Mouse (Mus musculus): ENCODE measurements around the gene Akap6.

Akap6 gene

GRCm38 (mm10) chr12:52896785-52897184 lies 197.6 kb downstream of the Akap6 start:
- no peak for DNase-seq (ENCODE audit: extremely low read depth, low read depth, low spot score)

DNA sequence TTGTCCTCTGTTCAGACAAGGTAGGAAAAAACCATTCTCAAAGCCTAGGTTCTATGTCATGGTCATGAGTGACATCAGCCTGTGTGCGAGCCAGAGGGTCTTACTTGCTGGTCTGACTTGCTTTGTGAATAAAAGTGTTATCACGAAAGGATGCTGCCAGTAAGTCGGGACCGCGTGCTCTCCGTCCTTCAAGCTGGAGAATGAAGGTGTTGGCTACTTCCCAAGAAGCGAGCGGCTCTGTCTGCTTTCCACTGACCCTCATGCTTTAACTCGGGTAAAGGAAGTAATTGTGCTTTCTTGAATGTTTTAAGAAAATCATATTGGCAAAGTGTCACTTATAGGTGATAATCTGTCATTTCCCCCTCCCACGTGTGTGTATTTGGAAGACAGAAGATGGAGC lies 198.9 kb downstream of the Akap6 start:
- DNase-seq (ENCODE audit: extremely low read depth, low read depth, low spot score): no peak

DNA sequence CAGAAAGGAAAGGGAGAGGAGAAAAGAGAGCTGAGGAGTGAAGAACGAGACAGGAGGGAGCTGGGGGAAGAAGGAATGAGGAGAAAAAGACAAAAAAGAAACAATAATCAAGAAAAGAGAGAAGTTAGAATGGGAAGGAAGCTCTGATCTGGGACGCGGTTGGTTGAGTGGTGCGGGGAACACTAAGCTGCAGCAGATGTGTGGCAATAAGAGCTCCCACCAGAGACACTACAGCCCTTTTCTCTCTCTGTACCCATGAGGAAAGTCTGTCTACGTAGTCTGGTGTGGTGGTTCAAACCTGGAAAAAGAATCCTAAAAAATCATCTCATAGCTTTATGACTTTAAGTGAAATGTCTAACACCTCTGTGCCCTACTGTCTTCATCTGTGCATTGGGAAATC lies 204.9 kb downstream of the Akap6 start:
- no peak for DNase-seq (ENCODE audit: extremely low read depth, low read depth, low spot score)

DNA sequence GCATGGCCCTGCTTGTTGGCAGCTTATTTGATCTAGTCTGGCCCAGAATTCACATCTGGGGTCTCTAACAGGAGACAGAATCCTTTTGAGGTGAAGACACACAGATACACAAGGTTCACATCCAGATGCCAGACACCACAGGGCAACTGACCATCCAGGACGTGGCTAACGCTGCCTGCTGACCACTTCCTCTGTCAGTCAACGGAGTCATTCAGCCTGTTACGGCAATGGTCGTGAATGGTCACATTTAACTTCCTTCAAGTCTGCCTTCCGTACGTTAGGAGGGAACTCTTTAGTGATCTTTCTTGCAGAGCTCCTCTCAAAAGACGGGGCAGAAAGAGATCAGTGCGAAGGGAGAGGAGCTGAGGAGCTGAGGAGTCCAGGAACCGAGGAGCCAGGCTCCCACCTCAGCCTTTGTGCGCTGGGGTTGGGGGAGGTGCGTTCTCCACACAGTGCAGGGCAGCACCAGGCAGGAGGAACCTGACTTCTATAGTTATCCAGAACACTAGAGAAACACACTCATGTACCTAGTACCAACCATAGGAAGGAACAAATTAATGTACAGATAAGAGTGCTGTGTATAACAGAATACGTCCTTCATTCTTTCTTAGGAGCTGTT lies 209.4 kb downstream of the Akap6 start:
- no peak for DNase-seq (ENCODE audit: extremely low read depth, low read depth, low spot score)

GRCm38 (mm10) chr12:52910345-52910744 lies 211.2 kb downstream of the Akap6 start:
- DNase-seq (ENCODE audit: extremely low read depth, low read depth, low spot score): no peak

DNA sequence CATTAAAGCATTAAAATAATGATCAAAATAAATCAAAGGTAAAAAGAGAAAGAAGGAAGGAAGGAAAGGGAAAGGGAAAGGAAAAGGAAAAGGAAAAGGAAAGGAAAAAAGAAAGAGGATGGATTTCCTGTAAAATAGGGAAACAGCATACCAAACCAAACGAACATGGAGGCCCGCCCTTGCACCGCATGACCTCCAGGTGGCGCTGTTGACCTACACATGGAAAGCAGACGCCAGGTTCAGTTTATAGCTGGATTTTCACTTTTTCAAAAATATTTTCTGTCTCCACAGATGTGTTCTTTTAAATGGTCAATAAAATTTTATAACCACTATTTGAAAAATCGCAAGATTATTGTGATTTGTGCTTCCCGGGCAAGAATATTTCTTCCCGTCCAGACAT lies 211.6 kb downstream of the Akap6 start:
- no peak for DNase-seq (ENCODE audit: extremely low read depth, low read depth, low spot score)

DNA sequence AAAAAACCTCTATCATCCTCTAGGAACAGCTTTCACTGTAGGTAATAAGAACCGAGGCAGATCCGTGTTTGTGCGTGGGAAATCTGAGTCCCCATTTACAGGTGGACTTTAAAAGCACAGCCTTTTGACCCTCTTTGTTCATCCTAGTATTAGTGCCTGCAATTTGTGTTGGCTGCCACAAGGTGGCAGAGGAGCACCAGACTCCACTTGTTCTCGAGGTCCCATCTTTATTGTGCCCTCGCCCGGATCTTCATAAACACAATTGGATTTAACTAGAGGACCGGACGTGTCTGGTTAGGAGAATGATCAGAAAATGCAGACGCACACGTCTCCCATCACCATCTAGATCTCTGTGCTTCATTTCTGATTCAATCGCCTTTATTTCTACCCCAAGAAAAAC lies 219.8 kb downstream of the Akap6 start:
- no peak for DNase-seq (ENCODE audit: extremely low read depth, low read depth, low spot score)

DNA sequence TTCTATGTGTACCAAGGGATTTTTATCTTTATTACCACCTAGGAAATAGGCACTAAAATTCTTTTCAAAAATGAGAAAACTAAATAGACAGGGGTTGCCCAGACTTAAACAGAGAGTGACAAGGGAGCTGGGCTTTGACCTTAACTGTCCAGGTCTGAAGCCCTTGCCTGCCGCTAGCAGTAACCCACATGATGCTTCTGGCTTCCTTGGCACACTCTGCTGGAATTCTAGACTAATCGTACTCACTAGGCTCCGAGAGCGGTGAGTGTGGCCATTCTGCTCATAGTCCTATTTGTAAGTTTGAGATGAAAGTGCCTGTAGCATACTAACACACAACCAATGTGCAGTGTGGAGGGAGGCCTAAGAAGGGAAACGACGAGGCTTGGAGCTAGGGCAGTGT lies 223.3 kb downstream of the Akap6 start:
- DNase-seq (ENCODE audit: extremely low read depth, low read depth, low spot score): no peak

- no peak for DNase-seq (ENCODE audit: extremely low read depth, low read depth, low spot score)
These were observed 226.3 kb downstream of the Akap6 start for GRCm38 (mm10) chr12:52925448-52925847.

GRCm38 (mm10) chr12:52933832-52934231 lies 234.6 kb downstream of the Akap6 start:
- no peak for DNase-seq (ENCODE audit: extremely low read depth, low read depth, low spot score)

GRCm38 (mm10) chr12:52934989-52935388 lies 235.8 kb downstream of the Akap6 start:
- no peak for DNase-seq (ENCODE audit: extremely low read depth, low read depth, low spot score)

DNA sequence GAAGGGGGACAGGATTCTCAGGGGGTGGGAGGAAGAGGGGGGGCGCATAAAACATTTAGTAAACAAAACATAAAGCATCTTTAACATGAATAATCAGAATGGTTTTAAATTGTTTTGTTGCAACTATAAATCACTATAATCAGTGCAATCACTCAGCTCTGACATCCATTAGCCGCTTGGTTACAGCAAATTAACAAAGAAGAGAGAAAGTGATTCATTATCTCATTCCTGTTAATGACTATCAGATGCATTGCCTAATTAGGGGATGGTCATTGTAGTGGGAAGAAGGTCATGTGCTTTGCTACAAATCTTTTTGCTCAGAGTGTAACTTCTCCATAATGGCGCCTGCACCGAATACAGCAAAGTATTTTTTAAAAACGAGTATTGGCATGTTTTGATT lies 239.6 kb downstream of the Akap6 start:
- DNase-seq (ENCODE audit: extremely low read depth, low read depth, low spot score): no peak

DNA sequence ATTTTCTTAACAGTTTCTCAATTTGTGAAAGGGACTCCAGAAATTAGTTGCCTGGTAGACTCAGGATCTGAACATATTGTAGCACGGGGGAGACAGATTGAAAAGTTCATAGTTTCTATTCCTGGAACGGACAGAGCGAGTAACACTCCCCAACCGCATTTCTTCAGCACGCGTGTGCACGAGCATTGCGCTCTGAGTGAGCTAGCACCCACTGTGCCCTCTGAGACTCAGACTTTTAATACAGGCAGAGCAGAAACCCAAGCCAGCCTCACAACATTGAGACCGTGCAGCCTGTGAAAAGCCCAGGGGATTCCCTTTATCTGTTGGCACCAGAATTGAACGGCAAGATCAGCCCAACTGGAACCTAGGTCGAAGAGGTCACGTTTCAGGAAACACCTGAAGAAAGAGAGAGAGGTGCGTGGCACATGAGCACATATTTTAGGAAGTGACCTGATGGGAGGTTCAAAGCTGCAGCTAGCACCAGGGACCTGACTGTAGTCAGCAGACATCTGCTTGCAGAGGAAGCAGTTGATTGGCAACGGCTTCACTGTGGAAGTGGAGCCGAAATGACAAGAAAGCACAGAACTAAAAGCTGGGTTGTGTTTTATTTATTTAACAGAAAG lies 240.3 kb downstream of the Akap6 start:
- no peak for DNase-seq (ENCODE audit: extremely low read depth, low read depth, low spot score)

GRCm38 (mm10) chr12:52941941-52942340 lies 242.8 kb downstream of the Akap6 start:
- no peak for DNase-seq (ENCODE audit: extremely low read depth, low read depth, low spot score)

GRCm38 (mm10) chr12:52944274-52944673 lies 245.1 kb downstream of the Akap6 start:
- DNase-seq (ENCODE audit: extremely low read depth, low read depth, low spot score): no peak

DNA sequence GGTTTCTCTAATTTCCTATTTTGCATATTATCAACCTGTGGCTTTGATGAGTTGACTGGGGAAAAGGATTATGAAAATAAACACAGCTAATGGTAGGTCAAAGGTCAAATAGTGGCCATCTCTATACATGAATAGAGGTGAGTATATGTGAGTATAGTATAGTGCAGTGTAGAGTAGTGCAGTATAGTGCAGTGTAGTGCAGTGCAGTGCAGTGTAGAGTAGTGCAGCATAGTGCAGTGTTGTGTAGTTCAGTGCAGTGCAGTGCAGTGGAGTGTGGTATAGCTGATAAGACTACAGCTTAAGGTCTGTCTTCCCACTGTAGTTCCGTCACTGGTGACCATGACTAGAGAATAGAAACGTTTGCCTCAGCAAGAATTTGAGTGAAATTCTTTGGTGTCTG lies 245.8 kb downstream of the Akap6 start:
- DNase-seq (ENCODE audit: extremely low read depth, low read depth, low spot score): no peak

- no peak for DNase-seq (ENCODE audit: extremely low read depth, low read depth, low spot score)
These were observed 251.5 kb downstream of the Akap6 start for GRCm38 (mm10) chr12:52950660-52951059.

DNA sequence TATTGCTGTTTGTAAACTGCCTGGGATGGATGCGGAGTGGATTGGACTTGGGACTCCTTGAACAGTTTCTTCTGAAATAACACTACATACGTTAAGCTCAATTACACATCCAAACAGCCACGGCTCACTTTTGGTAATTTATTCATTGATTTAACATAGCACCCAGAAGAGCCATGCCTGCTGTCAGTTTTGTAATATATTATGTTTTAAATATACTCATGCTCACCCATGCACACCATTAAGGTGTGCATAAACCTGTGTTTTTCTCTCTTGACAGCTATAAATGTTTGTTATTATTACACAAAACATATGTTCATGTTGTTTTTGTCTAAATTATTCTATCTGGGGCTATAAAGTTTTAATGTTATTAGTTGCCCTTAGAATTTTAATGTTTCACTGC lies 258.4 kb downstream of the Akap6 start:
- DNase-seq (ENCODE audit: extremely low read depth, low read depth, low spot score): no peak

DNA sequence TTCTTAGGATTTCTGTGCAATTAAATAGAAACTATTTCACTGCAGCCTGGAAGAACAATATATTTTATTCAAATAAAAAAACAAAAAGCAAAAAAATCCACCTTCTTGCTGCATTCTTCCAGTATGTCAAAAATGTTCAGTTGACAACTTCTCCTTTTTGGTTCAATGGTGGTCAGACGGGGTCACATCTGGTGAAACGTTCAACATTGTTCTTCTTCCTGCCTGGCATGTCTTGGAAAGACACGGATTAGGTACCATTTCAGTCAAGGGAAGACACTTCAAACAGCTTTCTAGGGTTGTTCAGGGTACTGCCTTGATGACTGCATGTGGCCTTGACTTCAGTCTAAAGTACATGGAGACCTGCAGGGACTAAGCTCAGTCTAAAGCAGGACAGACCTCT lies 258.8 kb downstream of the Akap6 start:
- no peak for DNase-seq (ENCODE audit: extremely low read depth, low read depth, low spot score)

DNA sequence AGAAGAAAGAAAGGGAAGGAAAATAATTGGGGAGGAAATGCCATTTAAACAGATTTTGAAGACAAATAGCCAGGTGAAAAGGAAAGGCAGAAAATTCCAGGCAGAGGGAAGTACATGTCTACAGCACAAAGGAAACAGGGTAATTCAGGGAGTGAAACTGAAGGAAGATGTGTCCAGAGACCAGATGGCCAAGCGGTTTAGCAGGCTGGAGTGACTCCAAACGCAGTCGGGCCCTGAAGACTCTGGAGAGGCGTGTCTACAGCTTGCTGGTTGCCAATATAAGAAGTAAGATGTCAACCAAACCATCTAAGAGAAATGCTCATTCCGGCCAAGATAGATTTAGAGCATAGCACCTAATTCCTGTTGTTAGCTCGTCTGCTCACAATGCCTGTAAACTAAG lies 292.6 kb downstream of the Akap6 start:
- DNase-seq (ENCODE audit: extremely low read depth, low read depth, low spot score): no peak

DNA sequence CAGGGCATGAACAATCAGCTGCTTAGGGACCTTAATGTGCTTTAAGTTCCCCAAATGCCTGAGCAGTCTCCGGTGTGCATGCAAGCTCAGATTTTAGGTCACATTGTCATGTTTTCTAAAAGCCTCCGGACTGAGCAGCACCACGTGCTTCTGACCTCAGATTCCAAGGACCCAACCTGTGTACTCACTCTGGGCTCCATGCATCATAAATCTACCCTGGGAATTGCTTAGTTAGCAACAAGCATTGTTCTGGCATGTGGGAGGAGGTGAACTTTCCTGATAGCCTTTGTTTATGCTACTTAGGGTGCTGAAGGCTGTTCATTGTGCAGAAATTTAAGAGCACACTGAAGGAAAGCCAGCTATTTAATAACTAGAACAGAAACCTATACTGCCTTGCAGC lies 313.2 kb downstream of the Akap6 start:
- DNase-seq (ENCODE audit: extremely low read depth, low read depth, low spot score): no peak

- DNase-seq (ENCODE audit: extremely low read depth, low read depth, low spot score): no peak
These were observed 315.4 kb downstream of the Akap6 start for GRCm38 (mm10) chr12:53014539-53014938.

- DNase-seq (ENCODE audit: extremely low read depth, low read depth, low spot score): no peak
These were observed 325.5 kb downstream of the Akap6 start for GRCm38 (mm10) chr12:53024575-53025246.
